Mouse (Mus musculus) gastrocnemius, postnatal 14 days (tissue): Measurements from ENCODE around the gene Cmtr1. TPM values are rescaled to one million over a fixed set of nuclear protein-coding genes. Genes with fewer than 3 reads are reported as not detected.
A peak's percentile ranks its signal among the peaks of the same experiment; 100 is the strongest.

Experiments used
- DNase-seq: peaks from one replicate; pipeline ENCODE4 v3.0.0; 2021; ENCODE audit warnings: mixed read lengths
- intact Hi-C: fragments of 180-260 bp; cut with DNase I; formaldehyde crosslinking; loops from one replicate; pipeline ENCODE4 v1.15.1; 2025; ENCODE audit warnings: low total_unique reads
- total RNA-seq, 2 experiments: library from RNA; stranded (reverse); gene quantifications; 2 replicates each; pipeline ENCODE4 v1.2.3; 2021

The Cmtr1 gene
- total RNA-seq, 2 experiments from 2014 or later, result 36.7 to 38.8 TPM

- DNase-seq, result no peak
- intact Hi-C loops, result no loop called here
These were observed 60.5 kb downstream of the Cmtr1 start for GRCm38 (mm10) chr17:29720755-29721365.

GRCm38 (mm10) chr17:29724610-29725009, 64.2 kb downstream of the Cmtr1 start:
- DNase-seq, result no peak
- intact Hi-C loops, result no loop called here

- intact Hi-C loops, result no loop called here
- DNase-seq, result no peak
These were observed 64.7 kb downstream of the Cmtr1 start for GRCm38 (mm10) chr17:29725027-29725620.

GRCm38 (mm10) chr17:29728082-29728481, 67.7 kb downstream of the Cmtr1 start:
- no peak for DNase-seq
- intact Hi-C loops, result no loop called here

GRCm38 (mm10) chr17:29730510-29731265, 70.3 kb downstream of the Cmtr1 start:
- DNase-seq, result no peak
- intact Hi-C loops, result no loop called here

- no peak for DNase-seq
- intact Hi-C loops, result no loop called here
These were observed 71.0 kb downstream of the Cmtr1 start for GRCm38 (mm10) chr17:29731266-29731952.

GRCm38 (mm10) chr17:29731953-29732325, 71.5 kb downstream of the Cmtr1 start:
- intact Hi-C loops, result no loop called here
- DNase-seq, result no peak

GRCm38 (mm10) chr17:29732522-29732921, 72.1 kb downstream of the Cmtr1 start:
- intact Hi-C loops, result no loop called here
- DNase-seq, result no peak

- intact Hi-C loops, result no loop called here
- no peak for DNase-seq
These were observed 76.1 kb downstream of the Cmtr1 start for GRCm38 (mm10) chr17:29736448-29737014.

GRCm38 (mm10) chr17:29737849-29738804, 77.7 kb downstream of the Cmtr1 start:
- DNase-seq, result peak; percentile 31
- intact Hi-C loops, result no loop called here

GRCm38 (mm10) chr17:29747466-29747865, 87.1 kb downstream of the Cmtr1 start:
- intact Hi-C loops, result no loop called here
- no peak for DNase-seq

- DNase-seq, result no peak
- intact Hi-C loops, result no loop called here
These were observed 94.1 kb downstream of the Cmtr1 start for GRCm38 (mm10) chr17:29754510-29754909.

Other genes starting within 250 kb of the Cmtr1 start
- gene Pim1, start 169.8 kb upstream of the Cmtr1 start, total RNA-seq, result 10 to 100 TPM; 17.6 to 18.2 TPM
- not detected for gene Gm17657, start 111.0 kb upstream of the Cmtr1 start, total RNA-seq
- gene Tbc1d22b, start 110.8 kb upstream of the Cmtr1 start, total RNA-seq, result 1 to 10 TPM; 8.0 to 8.2 TPM
- not detected for gene Tmem217, start 108.2 kb upstream of the Cmtr1 start, total RNA-seq
- 10 to 100 TPM; 19.8 to 25.6 TPM for gene Rnf8, start 45.8 kb upstream of the Cmtr1 start, total RNA-seq
- gene Gm28043, start 45.7 kb upstream of the Cmtr1 start, total RNA-seq, result under 1 TPM; 0.68 to 0.86 TPM
- 1 to 10 TPM; 5.5 to 6.2 TPM for gene Ccdc167, start 56.4 kb downstream of the Cmtr1 start, total RNA-seq